Mouse (Mus musculus) lung, adult 2 months (tissue): Measurements from ENCODE around the gene Fibp.
A peak's percentile ranks its signal among the peaks of the same experiment; 100 is the strongest.

Experiments used
- CTCF ChIP-seq: fragments of 200-500 bp; IDR thresholded peaks from 2 replicates; pipeline ENCODE4 v1.5.1; 2011; ENCODE audit warnings: mild to moderate bottlenecking, low read length, control low read depth; ENCODE audit not compliant: insufficient read depth
- POLR2A ChIP-seq: fragments of 200-500 bp; IDR thresholded peaks from 2 replicates; pipeline ENCODE4 v1.6.1; 2011; ENCODE audit warnings: low read depth, mild to moderate bottlenecking, control low read depth, low read length, borderline replicate concordance; ENCODE audit errors: extremely low read depth

GRCm38 (mm10) chr19:5432992-5433852 lies 27.2 kb upstream of the Fibp start:
- peak; percentile 43 for TF ChIP-seq CTCF
- no peak; the same call in 1 of the 2 replicates for TF ChIP-seq POLR2A
